Mouse (Mus musculus) C2C12 (cell line): Measurements from ENCODE around the gene Aurkaip1. TPM values are rescaled to one million over a fixed set of nuclear protein-coding genes. Genes with fewer than 3 reads are reported as not detected.

Experiments
- H3K27me3 ChIP-seq: one replicate; pipeline ENCODE4 v1.6.1; 2011; ENCODE audit not compliant: control insufficient read depth, insufficient read depth, insufficient read length
- H3K36me3 ChIP-seq: one replicate; pipeline ENCODE4 v1.6.1; 2011; ENCODE audit not compliant: control insufficient read depth, insufficient read depth
- H3K4me3 ChIP-seq: one replicate; pipeline ENCODE4 v1.5.1; 2011; ENCODE audit warnings: mild to moderate bottlenecking, control low read depth; ENCODE audit not compliant: poor library complexity, insufficient read depth, severe bottlenecking
- H3K79me2 ChIP-seq: one replicate; pipeline ENCODE4 v1.6.1; 2011; ENCODE audit not compliant: control insufficient read depth, insufficient read depth
- H3K79me3 ChIP-seq: one replicate; pipeline ENCODE4 v1.6.1; 2011; ENCODE audit warnings: low read depth, control low read depth
- H3ac ChIP-seq: one replicate; pipeline ENCODE3; 2011; ENCODE audit warnings: low read depth; ENCODE audit not compliant: control insufficient read depth, insufficient read length
- CEBPB ChIP-seq: IDR thresholded peaks from one replicate; pipeline ENCODE4 v1.6.1; 2011; ENCODE audit warnings: low read depth, mild to moderate bottlenecking, control low read depth, moderate library complexity
- CTCF ChIP-seq: IDR thresholded peaks from one replicate; pipeline ENCODE4 v1.5.1; 2011; ENCODE audit not compliant: control insufficient read depth, insufficient read depth, insufficient read length
- FOSL1 ChIP-seq: IDR thresholded peaks from one replicate; pipeline ENCODE4 v1.8.0; 2011; ENCODE audit warnings: mild to moderate bottlenecking, low read length; ENCODE audit not compliant: poor library complexity, insufficient read depth, severe bottlenecking
- MAX ChIP-seq: IDR thresholded peaks from one replicate; pipeline ENCODE4 v1.6.1; 2011; ENCODE audit warnings: mild to moderate bottlenecking, control low read depth
- MYOD1 ChIP-seq: IDR thresholded peaks from one replicate; pipeline ENCODE4 v1.6.1; 2011; ENCODE audit warnings: low read depth; ENCODE audit not compliant: control insufficient read depth, insufficient read length
- MYOG ChIP-seq: IDR thresholded peaks from one replicate; pipeline ENCODE4 v1.6.1; 2011; ENCODE audit not compliant: control insufficient read depth, insufficient read length; ENCODE audit errors: extremely low read depth
- USF1 ChIP-seq: IDR thresholded peaks from one replicate; pipeline ENCODE4 v1.6.1; 2011; ENCODE audit warnings: low read depth, mild to moderate bottlenecking, control low read depth, moderate library complexity
- polyA plus RNA-seq: library from polyadenylated mRNA; unstranded; fragments of >200 nt; fragmentation: generic; extraction: Trizol; gene quantifications from one replicate; pipeline ENCODE4 v1.2.1, GENCODE M21; 2012; ENCODE audit warnings: missing spikeins

The Aurkaip1 gene
- polyA plus RNA-seq, 1 experiment, result 140 TPM

GRCm38 (mm10) chr4:155839483-155839910 is 8.4 kb downstream of the Aurkaip1 start, which contains the start of gene Mxra8:
Mxra8 (plus strand) TSS chr4:155839680.
- peak within 1 kb of the TSS; percentile 37 for H3K4me3 ChIP-seq
- peaks cover 9% of the 10 kb centered on the region for H3K36me3 ChIP-seq
- H3K79me2 ChIP-seq, result peaks cover 14% of the 10 kb centered on the region
- H3K27me3 ChIP-seq, result no peaks in the 10 kb centered on the region
- no peak for TF ChIP-seq USF1
- TF ChIP-seq CEBPB, result no peak
- TF ChIP-seq MYOD1, result no peak
- no peak for TF ChIP-seq CTCF
- TF ChIP-seq FOSL1, result no peak
- TF ChIP-seq MAX, result no peak
- TF ChIP-seq MYOG, result no peak
- peak within 1 kb of the TSS; percentile 77 for H3ac ChIP-seq
- H3K79me3 ChIP-seq, result peaks cover 4% of the 10 kb centered on the region

DNA sequence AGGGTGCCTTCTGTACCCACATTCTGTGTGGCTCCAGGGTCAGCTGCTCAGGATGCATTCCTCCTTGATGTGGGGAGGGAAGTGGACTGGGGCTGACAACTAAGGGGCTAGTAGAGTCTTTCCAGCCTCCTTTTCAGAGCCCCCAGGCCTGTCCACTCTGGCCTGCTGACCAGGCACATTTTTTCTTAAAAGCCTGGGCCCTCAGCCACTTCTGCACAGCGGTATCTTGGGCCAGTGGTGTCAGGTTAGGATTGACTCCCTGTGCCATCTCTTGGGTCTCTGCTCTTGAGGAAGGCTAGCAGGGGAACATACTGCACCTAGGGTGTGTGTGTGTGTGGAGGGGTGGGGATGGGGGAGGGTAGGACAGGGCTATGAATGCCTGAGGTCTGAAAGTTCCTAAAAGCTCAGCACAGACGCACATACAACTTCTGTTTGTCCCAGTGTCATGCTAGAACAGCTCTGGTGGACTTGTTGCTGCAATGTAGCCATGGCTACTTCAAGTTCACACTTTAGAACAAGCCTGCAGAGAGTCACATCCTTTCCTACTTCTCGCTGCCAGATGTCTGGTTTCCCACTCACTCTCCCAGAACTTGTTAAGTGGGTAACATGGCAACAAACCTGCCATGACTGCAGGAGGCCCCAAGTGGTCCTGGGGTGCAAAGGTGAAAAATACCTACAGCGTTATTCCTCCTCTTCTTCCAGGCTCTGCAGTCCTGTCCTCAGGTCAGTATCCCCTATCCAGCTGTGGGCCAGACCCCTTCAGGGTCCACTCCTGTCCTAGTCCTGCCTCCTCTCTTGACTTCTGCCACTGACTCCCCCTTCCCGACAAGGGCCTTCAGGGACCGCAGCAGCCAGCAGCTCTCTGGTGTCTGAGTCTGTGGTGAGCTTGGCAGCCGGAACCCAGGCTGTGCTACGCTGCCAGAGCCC is 9.3 kb downstream of the Aurkaip1 start:
- TF ChIP-seq CEBPB, result no peak
- no peak for TF ChIP-seq USF1
- no peak for TF ChIP-seq MAX
- Histone ChIP-seq H3K79me3 (peaks cover 4% of the 10 kb centered on the region), H3K36me3 (peaks cover 9% of the 10 kb centered on the region), H3K27me3 (no peaks in the 10 kb centered on the region), H3K4me3 (peak overlapping the region; percentile 37), H3K79me2 (peaks cover 14% of the 10 kb centered on the region), H3ac (peak overlapping the region; percentile 61)

DNA sequence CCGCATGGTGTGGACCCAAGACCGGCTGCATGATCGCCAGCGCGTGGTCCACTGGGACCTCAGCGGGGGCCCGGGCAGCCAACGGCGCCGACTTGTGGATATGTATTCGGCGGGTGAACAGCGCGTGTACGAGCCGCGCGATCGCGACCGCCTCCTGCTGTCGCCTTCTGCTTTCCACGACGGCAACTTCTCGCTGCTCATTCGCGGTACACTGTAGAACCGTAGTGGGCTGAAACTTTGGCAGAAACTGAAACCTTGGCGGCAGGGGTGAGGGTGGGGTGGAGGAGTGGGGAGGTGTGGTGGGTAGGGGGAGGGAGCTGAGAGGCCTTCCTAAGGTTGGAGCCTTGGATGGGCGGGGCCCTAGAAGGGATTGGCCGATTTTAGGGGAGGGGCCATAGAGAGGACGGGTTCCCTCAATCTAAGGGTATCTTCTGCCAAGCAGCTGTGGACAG is 10.0 kb downstream of the Aurkaip1 start:
- TF ChIP-seq MAX (no peak), CTCF (peak; percentile 64), MYOD1 (no peak), CEBPB (no peak), MYOG (no peak)
- Histone ChIP-seq H3K27me3 (no peaks in the 10 kb centered on the region), H3K79me2 (peaks cover 14% of the 10 kb centered on the region), H3K79me3 (peaks cover 4% of the 10 kb centered on the region), H3K4me3 (peak overlapping the region; percentile 37), H3ac (peak overlapping the region; percentile 61), H3K36me3 (peaks cover 9% of the 10 kb centered on the region)

DNA sequence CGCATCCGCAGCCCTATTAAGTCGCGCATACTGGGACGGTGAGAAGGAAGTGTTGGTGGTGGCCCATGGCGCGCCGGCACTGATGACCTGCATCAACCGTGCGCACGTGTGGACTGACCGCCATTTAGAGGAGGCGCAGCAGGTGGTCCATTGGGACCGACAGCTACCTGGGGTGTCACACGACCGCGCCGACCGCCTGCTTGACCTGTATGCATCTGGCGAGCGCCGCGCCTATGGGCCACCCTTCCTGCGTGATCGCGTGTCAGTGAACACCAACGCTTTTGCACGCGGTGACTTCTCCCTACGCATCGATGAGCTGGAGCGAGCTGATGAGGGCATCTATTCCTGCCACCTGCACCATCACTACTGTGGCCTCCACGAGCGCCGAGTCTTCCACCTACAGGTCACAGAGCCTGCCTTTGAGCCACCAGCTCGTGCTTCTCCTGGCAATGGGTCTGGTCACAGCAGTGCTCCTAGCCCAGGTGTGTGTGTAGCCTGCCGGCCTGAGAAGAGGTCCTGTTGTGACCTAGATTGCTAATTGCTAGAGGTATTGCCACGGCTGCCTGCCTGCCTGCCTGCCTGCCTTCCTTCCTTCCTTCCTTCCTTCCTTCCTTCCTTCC is 10.7 kb downstream of the Aurkaip1 start:
- H3K4me3 ChIP-seq, result no peak overlapping the region
- TF ChIP-seq CEBPB (no peak), USF1 (no peak), MYOG (no peak)
- H3K36me3 ChIP-seq, result peaks cover 9% of the 10 kb centered on the region

GRCm38 (mm10) chr4:155843231-155843630 is 12.2 kb downstream of the Aurkaip1 start:
- H3K79me2 ChIP-seq, result peaks cover 22% of the 10 kb centered on the region
- no peak overlapping the region for H3ac ChIP-seq
- TF ChIP-seq CEBPB (no peak), USF1 (no peak), MYOD1 (no peak), MYOG (no peak), FOSL1 (no peak), CTCF (no peak), MAX (no peak)
- peaks cover 9% of the 10 kb centered on the region for H3K36me3 ChIP-seq
- H3K27me3 ChIP-seq, result no peaks in the 10 kb centered on the region
- H3K79me3 ChIP-seq, result peaks cover 10% of the 10 kb centered on the region
- H3K4me3 ChIP-seq, result no peak overlapping the region

More for the DNA sequence above, 10.7 kb downstream of the Aurkaip1 start:
- Histone ChIP-seq H3ac (no peak overlapping the region), H3K27me3 (no peaks in the 10 kb centered on the region), H3K79me3 (peaks cover 4% of the 10 kb centered on the region), H3K79me2 (peaks cover 14% of the 10 kb centered on the region)
